Mouse (Mus musculus): ENCODE results near the gene St3gal6. TPM values are rescaled to one million over a fixed set of nuclear protein-coding genes. Genes with fewer than 3 reads are reported as not detected.

The St3gal6 gene
- total and polyA plus RNA-seq, 3 experiments = 167 to 420 (median 240) TPM

DNA sequence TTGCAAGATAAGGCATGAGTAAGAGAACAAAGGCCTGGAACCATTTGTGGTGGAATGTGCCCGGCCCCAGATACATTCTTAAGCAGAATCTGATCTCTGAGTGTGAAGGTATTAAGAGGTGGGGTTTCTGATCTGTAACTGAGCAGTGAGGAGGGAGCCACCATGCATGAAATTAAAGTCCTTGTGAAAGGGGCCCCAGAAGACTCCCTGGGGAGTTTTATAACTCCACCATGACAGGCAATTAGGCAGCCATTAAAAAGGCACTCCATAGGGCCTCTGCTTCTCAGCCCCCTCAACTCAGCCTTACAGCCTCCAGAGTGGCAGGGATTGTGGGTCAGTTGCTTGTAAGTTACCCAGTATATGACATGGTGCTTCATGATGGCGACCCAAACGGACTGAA, 8.5 kb upstream of the St3gal6 start:
- Histone ChIP-seq H3K9me3 (replicated peaks; ENCODE audit: low read length) (peaks cover 2% of the 10 kb centered on the region), H3K4me1 (ENCODE audit: control insufficient read depth in 1 of 2, insufficient read depth in 2 of 2) (peaks cover 16 to 30% of the 10 kb centered on the region in 2 experiments), H3K27me3 (replicated peaks) (no peaks in the 10 kb centered on the region), H3K27ac (ENCODE audit: insufficient read depth, low read depth) (no peak overlapping the region), H3K79me2 (replicated peaks; ENCODE audit: control insufficient read depth, extremely low read depth, insufficient read depth, poor library complexity, severe bottlenecking) (no peaks in the 10 kb centered on the region; the same call in 1 of the 2 replicates), H3K36me3 (replicated peaks in 1 of 2; ENCODE audit: control insufficient read depth in 1 of 2, insufficient read depth in 1 of 2, low read length in 1 of 2) (no peaks in the 10 kb centered on the region), H3K4me3 (replicated peaks in 1 of 3; ENCODE audit: low read depth in 2 of 3, low read length in 2 of 3, poor library complexity in 1 of 3) (no peak overlapping the region), H3K9ac (ENCODE audit: insufficient read depth, low read depth) (no peak overlapping the region), H3K4me2 (ENCODE audit: insufficient read depth, low read depth, poor library complexity, severe bottlenecking) (no peak overlapping the region)
- DNase-seq (ENCODE audit: extremely low read depth) = no peak
- dilution Hi-C loops (cut with MboI; ENCODE audit: extremely low pct_ligation_motif_present, extremely low pct_unique_long_range_greater_than_20kb, low sequenced_read_pairs) (no loop called here), in situ Hi-C loops (cut with MboI; ENCODE audit: low pct_ligation_motif_present, low pct_unique_long_range_greater_than_20kb, low sequenced_read_pairs) (no loop called here)
- TF ChIP-seq TBP (conservative IDR thresholded peaks at IDR 0.05; ENCODE audit: low read depth, low read length) (no peak), SMC3 (IDR thresholded peaks at IDR 0.05; ENCODE audit: low read depth, low read length) (no peak), RAD21 (IDR thresholded peaks at IDR 0.05; ENCODE audit: low read depth, low read length) (no peak), RCOR1 (conservative IDR thresholded peaks at IDR 0.05; ENCODE audit: low read depth, low read length) (no peak), GABPA (IDR thresholded peaks at IDR 0.05; ENCODE audit: insufficient replicate concordance, low read depth, low read length) (no peak), E2F4 (IDR thresholded peaks at IDR 0.05; ENCODE audit: insufficient replicate concordance, low read depth, low read length) (no peak), CHD1 (IDR thresholded peaks at IDR 0.05; ENCODE audit: low read depth, low read length) (no peak), USF1 (IDR thresholded peaks at IDR 0.05; ENCODE audit: low read depth, low read length) (no peak), HCFC1 (IDR thresholded peaks at IDR 0.05; ENCODE audit: low read depth, low read length) (no peak), PAX5 (IDR thresholded peaks at IDR 0.05; ENCODE audit: low read length) (no peak), MEF2A (IDR thresholded peaks at IDR 0.05; ENCODE audit: borderline replicate concordance, low read depth, low read length) (no peak), ZC3H11A (IDR thresholded peaks at IDR 0.05; ENCODE audit: low read depth, low read length) (no peak)

DNA sequence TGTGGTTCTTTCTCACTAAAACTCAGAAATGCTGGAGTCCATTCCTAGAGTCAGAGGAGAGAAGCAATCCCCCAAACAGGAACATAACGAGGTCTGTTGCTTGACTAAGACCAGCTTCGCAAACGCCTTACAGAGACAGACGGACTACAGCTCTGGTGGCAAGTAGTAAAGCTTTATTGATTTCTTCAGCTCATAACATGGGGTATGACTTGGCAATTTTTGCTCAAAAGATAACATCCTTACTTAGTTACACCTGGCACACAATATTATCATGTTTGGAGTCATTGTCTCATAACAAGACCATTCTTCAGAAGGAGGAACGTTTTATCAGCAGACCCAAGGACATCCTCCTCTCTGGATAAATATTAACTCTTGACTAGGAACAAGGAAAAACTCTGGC, 3.8 kb upstream of the St3gal6 start:
- TF ChIP-seq ELF1 (IDR thresholded peaks at IDR 0.05; ENCODE audit: low read depth, low read length) (no peak), ZC3H11A (IDR thresholded peaks at IDR 0.05; ENCODE audit: low read depth, low read length) (no peak), IRF4 (IDR thresholded peaks at IDR 0.05; ENCODE audit: low read depth, low read length) (no peak), ETS1 (conservative IDR thresholded peaks at IDR 0.05; ENCODE audit: low read depth, low read length) (no peak), EP300 (IDR thresholded peaks at IDR 0.05; ENCODE audit: low read length) (no peak), PAX5 (IDR thresholded peaks at IDR 0.05; ENCODE audit: low read length) (no peak), ZKSCAN1 (IDR thresholded peaks at IDR 0.05; ENCODE audit: borderline replicate concordance, low read depth, low read length) (no peak), GABPA (IDR thresholded peaks at IDR 0.05; ENCODE audit: insufficient replicate concordance, low read depth, low read length) (no peak), ZNF384 (IDR thresholded peaks at IDR 0.05; ENCODE audit: low read depth, low read length) (no peak), MXI1 (IDR thresholded peaks at IDR 0.05; ENCODE audit: low read depth, low read length) (no peak), JUN (IDR thresholded peaks at IDR 0.05; ENCODE audit: insufficient read depth, low read depth, low read length) (no peak)
- no peak overlapping the region for H3K27ac ChIP-seq (ENCODE audit: insufficient read depth, low read depth)
- no peak overlapping the region for H3K9ac ChIP-seq (ENCODE audit: insufficient read depth, low read depth)
- peaks cover 9% of the 10 kb centered on the region for H3K79me2 ChIP-seq (replicated peaks; ENCODE audit: control insufficient read depth, extremely low read depth, insufficient read depth, poor library complexity, severe bottlenecking)
- H3K4me1 ChIP-seq (ENCODE audit: control insufficient read depth in 1 of 2, insufficient read depth in 2 of 2) = peaks cover 8 to 16% of the 10 kb centered on the region in 2 experiments
- no peak overlapping the region for H3K4me2 ChIP-seq (ENCODE audit: insufficient read depth, low read depth, poor library complexity, severe bottlenecking)
- in situ Hi-C loops (cut with MboI; ENCODE audit: low pct_ligation_motif_present, low pct_unique_long_range_greater_than_20kb, low sequenced_read_pairs) = no loop called here
- no peak for DNase-seq (ENCODE audit: extremely low read depth)
- no peaks in the 10 kb centered on the region for H3K36me3 ChIP-seq (replicated peaks in 1 of 2; ENCODE audit: control insufficient read depth in 1 of 2, insufficient read depth in 1 of 2, low read length in 1 of 2)
- dilution Hi-C loops (cut with MboI; ENCODE audit: extremely low pct_ligation_motif_present, extremely low pct_unique_long_range_greater_than_20kb, low sequenced_read_pairs) = no loop called here
- no peak overlapping the region for H3K4me3 ChIP-seq (replicated peaks in 1 of 3; ENCODE audit: low read depth in 2 of 3, low read length in 2 of 3, poor library complexity in 1 of 3)
- no peaks in the 10 kb centered on the region for H3K27me3 ChIP-seq (replicated peaks)
- H3K9me3 ChIP-seq (replicated peaks; ENCODE audit: low read length) = peaks cover 2% of the 10 kb centered on the region

All from CH12.LX (cell line).